Mouse (Mus musculus) right cerebral cortex, postnatal 4 days (tissue): ENCODE results near the gene Myh6.
"Not testable (repeated sequence)": the region's sequence is repeated elsewhere in the genome, so short reads cannot be mapped to it uniquely, and the experiment has no call there.

Experiments
- DNase-seq: peaks from one replicate; pipeline ENCODE4 v3.0.0-alpha.2; 2022

Myh6 gene

GRCm38 (mm10) chr14:54994136-54994868 lies 27.6 kb upstream of the Myh6 start, which contains the start of gene Myh7:
Gene Myh7, minus strand, starts transcription at chr14:54994626.
- DNase-seq, result no peak

GRCm38 (mm10) chr14:54993636-54994035 lies 26.9 kb upstream of the Myh6 start:
- no peak for DNase-seq

- DNase-seq, result no peak
Measured at GRCm38 (mm10) chr14:54992196-54992595, 25.5 kb upstream of the Myh6 start.

- DNase-seq, result no peak
Measured at GRCm38 (mm10) chr14:54989886-54990441, 23.2 kb upstream of the Myh6 start.

- DNase-seq, result no peak
Measured at GRCm38 (mm10) chr14:54988882-54989281, 22.2 kb upstream of the Myh6 start.

- DNase-seq, result not testable (repeated sequence)
Measured at GRCm38 (mm10) chr14:54988350-54988874, 21.7 kb upstream of the Myh6 start.

- no peak for DNase-seq
Measured at GRCm38 (mm10) chr14:54981934-54982333, 15.2 kb upstream of the Myh6 start.

- DNase-seq, result no peak
Measured at GRCm38 (mm10) chr14:54978664-54979063, 11.9 kb upstream of the Myh6 start.

GRCm38 (mm10) chr14:54976633-54977032 lies 9.9 kb upstream of the Myh6 start, which contains the start of gene Gm17428:
Gene Gm17428, plus strand, starts transcription at chr14:54976933.
- no peak for DNase-seq

GRCm38 (mm10) chr14:54974068-54974791 lies 7.5 kb upstream of the Myh6 start:
- peak; percentile 42 for DNase-seq

- DNase-seq, result not testable (repeated sequence)
Measured at GRCm38 (mm10) chr14:54972786-54973185, 6.1 kb upstream of the Myh6 start.

- DNase-seq, result no peak
Measured at GRCm38 (mm10) chr14:54968344-54968743, 1.6 kb upstream of the Myh6 start.

GRCm38 (mm10) chr14:54967874-54968273 lies 1.1 kb upstream of the Myh6 start:
- no peak for DNase-seq

- no peak for DNase-seq
Measured at GRCm38 (mm10) chr14:54965631-54966030, 1.1 kb downstream of the Myh6 start.

GRCm38 (mm10) chr14:54965044-54965443 lies 1.7 kb downstream of the Myh6 start:
- DNase-seq, result no peak

- DNase-seq, result no peak
Measured at GRCm38 (mm10) chr14:54963727-54964126, 3.0 kb downstream of the Myh6 start.

- no peak for DNase-seq
Measured at GRCm38 (mm10) chr14:54962714-54963113, 4.0 kb downstream of the Myh6 start.

- DNase-seq, result no peak
Measured at GRCm38 (mm10) chr14:54961487-54961886, 5.2 kb downstream of the Myh6 start.

- DNase-seq, result no peak
Measured at GRCm38 (mm10) chr14:54960769-54961168, 6.0 kb downstream of the Myh6 start.

GRCm38 (mm10) chr14:54959853-54960613 lies 6.7 kb downstream of the Myh6 start:
- DNase-seq, result not testable (repeated sequence)

GRCm38 (mm10) chr14:54959197-54959596 lies 7.5 kb downstream of the Myh6 start:
- DNase-seq, result no peak

GRCm38 (mm10) chr14:54958503-54958902 lies 8.2 kb downstream of the Myh6 start:
- DNase-seq, result no peak

GRCm38 (mm10) chr14:54956533-54956932 lies 10.2 kb downstream of the Myh6 start:
- no peak for DNase-seq
